Mouse (Mus musculus) MEL (cell line): ENCODE data around the gene Scn1b. TPM values are rescaled to one million over a fixed set of nuclear protein-coding genes. Genes with fewer than 3 reads are reported as not detected.

Experiments
- DNase-seq: peaks from one replicate; pipeline ENCODE4 v3.0.0; 2011; ENCODE audit warnings: low read depth, low spot score
- H3K27ac ChIP-seq: 2 replicates; pipeline ENCODE4 v1.5.1; 2012; ENCODE audit warnings: low read depth, mild to moderate bottlenecking, control low read depth, low read length, moderate library complexity; ENCODE audit not compliant: control insufficient read depth
- H3K27me3 ChIP-seq, 2 experiments: fragments of 150-350 bp in 1 of 2; sonication (generic) in 1 of 2; 2 replicates each; pipeline ENCODE4 v1.6.1; 2012; ENCODE audit warnings: low read length in 2 of 2, mild to moderate bottlenecking in 2 of 2, improper control_type of control experiment in 1 of 2, moderate library complexity in 1 of 2; ENCODE audit not compliant: insufficient read depth in 2 of 2, control insufficient read depth in 1 of 2
- H3K36me3 ChIP-seq, 2 experiments: 2 replicates each; pipeline ENCODE4 v1.6.1; 2012 to 2014; ENCODE audit warnings: low read length in 2 of 2, improper control_type of control experiment in 1 of 2, inconsistent platforms in 1 of 2, mild to moderate bottlenecking in 1 of 2; ENCODE audit not compliant: insufficient read depth in 2 of 2, control insufficient read depth in 1 of 2
- H3K4me1 ChIP-seq, 2 experiments: fragments of 150-350 bp in 1 of 2; sonication (generic) in 1 of 2; 2 replicates each; pipeline ENCODE4 v1.6.1; 2012; ENCODE audit warnings: low read length in 2 of 2, improper control_type of control experiment in 1 of 2, mild to moderate bottlenecking in 1 of 2; ENCODE audit not compliant: insufficient read depth in 2 of 2, control insufficient read depth in 1 of 2
- H3K4me3 ChIP-seq, 2 experiments: fragments of 150-350 bp in 1 of 2; sonication (generic) in 1 of 2; 2 replicates each; pipeline ENCODE4 v1.5.1; 2012; ENCODE audit warnings: low read depth in 2 of 2, low read length in 2 of 2, mild to moderate bottlenecking in 2 of 2, moderate library complexity in 2 of 2, control low read depth in 1 of 2, improper control_type of control experiment in 1 of 2; ENCODE audit not compliant: control insufficient read depth in 1 of 2, insufficient read depth in 1 of 2
- H3K79me2 ChIP-seq: 2 replicates; pipeline ENCODE4 v1.6.1; 2012; ENCODE audit warnings: mild to moderate bottlenecking, low read length, moderate library complexity; ENCODE audit not compliant: control insufficient read depth, poor library complexity, insufficient read depth
- H3K9ac ChIP-seq: 2 replicates; pipeline ENCODE4 v1.6.1; 2012; ENCODE audit warnings: low read depth, mild to moderate bottlenecking, control low read depth, low read length, moderate library complexity; ENCODE audit not compliant: control insufficient read depth, poor library complexity, severe bottlenecking
- H3K9me3 ChIP-seq: fragments of 150-350 bp; sonication (generic); replicated peaks from 2 replicates; pipeline ENCODE4 v1.6.1; 2012; ENCODE audit warnings: mild to moderate bottlenecking, low read length, improper control_type of control experiment, moderate library complexity; ENCODE audit not compliant: insufficient read depth
- CTCF ChIP-seq, 3 experiments: IDR thresholded peaks in 2 of 3; conservative IDR thresholded peaks in 1 of 3; 2 replicates each; pipeline ENCODE4 v1.5.1; 2011 to 2012; ENCODE audit warnings: low read length in 3 of 3, low read depth in 2 of 3, mild to moderate bottlenecking in 2 of 3, improper control_type of control experiment in 1 of 3, inconsistent platforms in 1 of 3, mixed read lengths in 1 of 3, moderate library complexity in 1 of 3; ENCODE audit not compliant: control insufficient read depth in 1 of 3, insufficient read depth in 1 of 3, poor library complexity in 1 of 3, severe bottlenecking in 1 of 3
- E2F4 ChIP-seq: IDR thresholded peaks from 2 replicates; pipeline ENCODE4 v1.6.1; 2011; ENCODE audit warnings: low read depth, low read length, improper control_type of control experiment, borderline replicate concordance
- ELF1 ChIP-seq: IDR thresholded peaks from 2 replicates; pipeline ENCODE4 v1.6.1; 2014; ENCODE audit warnings: low read depth, mild to moderate bottlenecking, inconsistent platforms, low read length, improper control_type of control experiment, moderate library complexity
- EP300 ChIP-seq, 2 experiments: IDR thresholded peaks; 2 replicates each; pipeline ENCODE4 v1.6.1; 2011; ENCODE audit warnings: improper control_type of control experiment in 2 of 2, low read length in 2 of 2, low read depth in 1 of 2, mild to moderate bottlenecking in 1 of 2
- ETS1 ChIP-seq: IDR thresholded peaks from 2 replicates; pipeline ENCODE4 v1.6.1; 2012; ENCODE audit warnings: low read depth, mild to moderate bottlenecking, inconsistent platforms, low read length, improper control_type of control experiment, moderate library complexity
- GATA1 ChIP-seq: IDR thresholded peaks from 2 replicates; pipeline ENCODE4 v1.6.1; 2011; ENCODE audit warnings: low read depth, low read length, improper control_type of control experiment
- JUND ChIP-seq: IDR thresholded peaks from 2 replicates; pipeline ENCODE4 v1.6.1; 2011; ENCODE audit warnings: low read depth, mild to moderate bottlenecking, improper control_type of control experiment, low read length
- KAT2A ChIP-seq: conservative IDR thresholded peaks from 2 replicates; pipeline ENCODE4 v1.6.1; 2012; ENCODE audit warnings: low read depth, low read length, improper control_type of control experiment, inconsistent platforms
- MAZ ChIP-seq: IDR thresholded peaks from 2 replicates; pipeline ENCODE4 v1.6.1; 2012; ENCODE audit warnings: low read depth, mild to moderate bottlenecking, inconsistent platforms, low read length, improper control_type of control experiment
- MXI1 ChIP-seq: IDR thresholded peaks from 2 replicates; pipeline ENCODE4 v1.6.1; 2011; ENCODE audit warnings: mild to moderate bottlenecking, low read depth, low read length, improper control_type of control experiment
- MYB ChIP-seq: IDR thresholded peaks from 2 replicates; pipeline ENCODE4 v1.6.1; 2011; ENCODE audit warnings: mild to moderate bottlenecking, low read depth, low read length, improper control_type of control experiment
- POLR2AphosphoS5 ChIP-seq: IDR thresholded peaks from 2 replicates; pipeline ENCODE4 v1.6.1; 2012; ENCODE audit warnings: low read depth, borderline replicate concordance, mild to moderate bottlenecking, inconsistent platforms, low read length, moderate library complexity, mixed read lengths
- RCOR1 ChIP-seq: IDR thresholded peaks from 2 replicates; pipeline ENCODE4 v1.6.1; 2012; ENCODE audit warnings: low read depth, mild to moderate bottlenecking, inconsistent platforms, low read length, improper control_type of control experiment
- SIN3A ChIP-seq: IDR thresholded peaks from 2 replicates; pipeline ENCODE4 v1.6.1; 2012; ENCODE audit warnings: low read length, improper control_type of control experiment, inconsistent platforms
- SMC3 ChIP-seq: IDR thresholded peaks from 2 replicates; pipeline ENCODE4 v1.6.1; 2011; ENCODE audit warnings: low read depth, low read length, improper control_type of control experiment
- TAL1 ChIP-seq: IDR thresholded peaks from 2 replicates; pipeline ENCODE4 v1.6.1; 2012; ENCODE audit warnings: mild to moderate bottlenecking, inconsistent platforms, low read length, moderate library complexity, mixed read lengths
- TBP ChIP-seq: IDR thresholded peaks from 2 replicates; pipeline ENCODE4 v1.8.0; 2011; ENCODE audit warnings: low read depth, low read length, improper control_type of control experiment
- TCF12 ChIP-seq: IDR thresholded peaks from 2 replicates; pipeline ENCODE4 v1.6.1; 2014; ENCODE audit warnings: low read depth, mild to moderate bottlenecking, inconsistent platforms, low read length, improper control_type of control experiment, moderate library complexity
- USF1 ChIP-seq: IDR thresholded peaks from 2 replicates; pipeline ENCODE4 v1.6.1; 2014; ENCODE audit warnings: low read depth, mild to moderate bottlenecking, inconsistent platforms, low read length, improper control_type of control experiment, moderate library complexity
- ZKSCAN1 ChIP-seq: IDR thresholded peaks from 2 replicates; pipeline ENCODE4 v1.6.1; 2012; ENCODE audit warnings: low read depth, mild to moderate bottlenecking, inconsistent platforms, low read length, improper control_type of control experiment, moderate library complexity
- ZNF384 ChIP-seq: IDR thresholded peaks from 2 replicates; pipeline ENCODE4 v1.6.1; 2012; ENCODE audit warnings: low read depth, mild to moderate bottlenecking, inconsistent platforms, low read length, improper control_type of control experiment
- polyA plus RNA-seq, 2 experiments: library from polyadenylated mRNA; stranded (reverse) in 1 of 2; unstranded in 1 of 2; fragments of >175 nt in 1 of 2; fragments of >200 nt in 1 of 2; gene quantifications; 2 replicates each; pipeline versions ENCODE4 v1.2.1 to v1.2.4; 2012; ENCODE audit warnings: low replicate concordance in 2 of 2, low read depth in 1 of 2; ENCODE audit not compliant: insufficient read length in 2 of 2, insufficient read depth in 1 of 2, missing spikeins in 1 of 2
- total RNA-seq: library from RNA; depleted of rRNA; stranded (reverse); fragments of 300-350 nt; gene quantifications from 2 replicates; pipeline ENCODE4 v1.2.3, GENCODE M21; 2012

Gene Scn1b
- total and polyA plus RNA-seq, 3 experiments, result not detected

DNA sequence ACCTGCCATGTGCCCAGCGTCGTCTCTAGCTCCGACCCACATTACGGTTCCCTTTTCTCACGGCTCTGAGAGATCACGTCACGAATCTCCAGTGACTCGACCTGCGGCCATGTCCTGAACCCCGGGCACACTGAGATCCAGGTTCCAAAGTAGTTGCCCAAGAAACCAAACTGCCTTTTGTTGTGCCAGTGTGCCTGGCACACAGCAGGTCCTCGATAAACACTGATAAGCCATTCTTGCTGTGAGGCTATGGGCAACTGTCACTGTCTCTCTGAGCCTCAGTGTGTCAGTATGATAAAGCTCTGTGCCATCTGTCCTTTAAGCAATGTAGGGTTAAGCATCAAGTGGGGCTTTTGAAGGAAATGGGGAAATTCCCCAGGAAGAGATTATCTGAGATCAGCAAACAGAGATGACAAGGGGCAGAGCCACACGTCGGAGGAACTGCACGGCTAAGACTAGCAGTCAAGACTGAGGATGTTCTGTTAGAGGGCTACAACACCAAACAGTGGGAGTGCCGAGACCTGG is 15.9 kb downstream of the Scn1b start:
- H3K9me3 ChIP-seq, result no peaks in the 10 kb centered on the region
- peak; percentile 59 for DNase-seq
- peak overlapping the region in 1 of 2 experiments; percentile 2; a peak in 1 of 4 replicates for H3K4me3 ChIP-seq
- peaks cover 0 to 10% of the 10 kb centered on the region in 2 experiments; a peak in 2 of 4 replicates for H3K36me3 ChIP-seq
- H3K79me2 ChIP-seq, result no peaks in the 10 kb centered on the region
- peak overlapping the region; percentile 47; the same call in 1 of the 2 replicates for H3K27ac ChIP-seq
- H3K4me1 ChIP-seq, result peaks cover 4 to 25% of the 10 kb centered on the region in 2 experiments
- H3K27me3 ChIP-seq, result no peaks in the 10 kb centered on the region
- no peak for TF ChIP-seq POLR2AphosphoS5
- TF ChIP-seq KAT2A, result no peak
- TF ChIP-seq TAL1, result peak; percentile 15; the same call in 1 of the 2 replicates
- peak; percentile 54 for TF ChIP-seq ETS1
- TF ChIP-seq CTCF (IDR thresholded peaks at IDR 0.05 in 2 of 3, conservative IDR thresholded peaks at IDR 0.05 in 1 of 3; ENCODE audit: control insufficient read depth in 1 of 3, insufficient read depth in 1 of 3, low read depth in 2 of 3, low read length in 3 of 3, poor library complexity in 1 of 3, severe bottlenecking in 1 of 3), result no peak
- TF ChIP-seq TCF12, result peak; percentile 71
- TF ChIP-seq RCOR1, result peak; percentile 48; the same call in 1 of the 2 replicates
- TF ChIP-seq ZKSCAN1, result no peak
- TF ChIP-seq E2F4, result no peak
- peak; percentile 68 to 81 for TF ChIP-seq EP300 (IDR thresholded peaks at IDR 0.05; ENCODE audit: low read depth in 1 of 2, low read length in 2 of 2)
- 0 out of 2 replicates have a peak, but pooled peaks have one; percentile 24 for TF ChIP-seq MAZ
- 0 out of 2 replicates have a peak, but pooled peaks have one; percentile 17 for TF ChIP-seq ELF1
- TF ChIP-seq ZNF384, result no peak
- no peak for TF ChIP-seq TBP
- peak; percentile 81 for TF ChIP-seq GATA1
- no peak for TF ChIP-seq JUND
- TF ChIP-seq MXI1, result no peak
- TF ChIP-seq MYB, result 0 out of 2 replicates have a peak, but pooled peaks have one; percentile 19
- TF ChIP-seq SMC3, result no peak
- 0 out of 2 replicates have a peak, but pooled peaks have one; percentile 31 for TF ChIP-seq SIN3A
- H3K9ac ChIP-seq, result no peak overlapping the region

GRCm38 (mm10) chr7:31109796-31110195 is 17.0 kb downstream of the Scn1b start:
- H3K36me3 ChIP-seq, result peaks cover 0 to 10% of the 10 kb centered on the region in 2 experiments; a peak in 2 of 4 replicates
- H3K4me1 ChIP-seq, result peaks cover 4 to 25% of the 10 kb centered on the region in 2 experiments
- H3K9ac ChIP-seq, result no peak overlapping the region
- H3K27ac ChIP-seq, result no peak overlapping the region
- H3K27me3 ChIP-seq, result no peaks in the 10 kb centered on the region
- no peaks in the 10 kb centered on the region for H3K79me2 ChIP-seq
- H3K9me3 ChIP-seq, result no peaks in the 10 kb centered on the region
- no peak for DNase-seq
- H3K4me3 ChIP-seq, result no peak overlapping the region
- TF ChIP-seq USF1 (0 out of 2 replicates have a peak, but pooled peaks have one; percentile 25), EP300 (IDR thresholded peaks at IDR 0.05; ENCODE audit: low read depth in 1 of 2, low read length in 2 of 2) (no peak)
- TF ChIP-seq, all 39 proteins: peak for 1
